In the genomic region with DNA sequence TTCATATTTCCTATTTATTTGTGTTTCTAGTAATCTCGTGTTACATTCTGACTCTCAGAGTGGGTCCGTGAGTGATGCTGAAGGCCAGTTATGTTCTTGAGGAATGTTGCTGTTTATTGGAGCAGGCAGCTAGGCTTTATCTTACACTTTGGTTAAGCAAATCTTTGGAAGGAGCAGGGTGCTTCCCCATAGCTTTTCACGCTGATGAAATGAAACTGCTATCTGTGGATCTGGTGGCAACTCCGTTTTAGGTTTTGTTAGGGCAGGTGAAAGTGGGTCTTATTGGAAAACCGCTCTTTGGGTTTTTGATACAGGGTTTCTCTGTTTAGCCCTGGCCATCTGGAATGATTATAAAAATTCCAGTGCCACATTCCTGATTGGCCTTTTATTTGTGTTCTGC, we compare ENCODE assay signal across 17 mouse cellular contexts.
"Had no signal": no experiment of that assay in that cellular context is flagged by ENCODE, and none has a peak within 500 bp of the region (broad histone marks: within the 10 kb centered on the region; RNA-seq: fewer than 3 reads in every experiment).

No protein-coding gene starts in this region.

- H3K36me3 ChIP-seq: midbrain, embryonic 15.5 days had no signal

- H3K27me3 ChIP-seq: limb, embryonic 15.5 days; midbrain, embryonic 15.5 days had no signal

- ATAC-seq: intestine, postnatal 0 days; liver, postnatal 0 days; lung, postnatal 0 days; midbrain, embryonic 15.5 days had no signal

- H3K4me3 ChIP-seq: layer of hippocampus, adult 2 months; limb, embryonic 15.5 days; midbrain, embryonic 15.5 days had no signal

- H3K9ac ChIP-seq: limb, embryonic 15.5 days; liver, embryonic 14.5 days; liver, postnatal 0 days; lung, embryonic 14.5 days; midbrain, embryonic 15.5 days had no signal

- H3K27ac ChIP-seq: kidney, postnatal 0 days; layer of hippocampus, adult 2 months; limb, embryonic 15.5 days; liver, embryonic 14.5 days; macrophage; midbrain, embryonic 15.5 days had no signal

- H3K9me3 ChIP-seq: limb, embryonic 15.5 days; midbrain, embryonic 15.5 days had no signal

- DNase-seq: kidney, adult 2 months; kidney, postnatal 25 days; layer of hippocampus, adult 9-11 months; liver, postnatal 0 days; lung, embryonic 14.5 days; thymus, adult 18-20 months; thymus, postnatal 36 days had no signal

- H3K4me2 ChIP-seq: limb, embryonic 15.5 days; liver, embryonic 11.5 days; lung, embryonic 14.5 days; midbrain, embryonic 11.5 days; midbrain, embryonic 15.5 days had no signal
